Mouse (Mus musculus): ENCODE results near the gene Cybb. TPM values are rescaled to one million over a fixed set of nuclear protein-coding genes. Genes with fewer than 3 reads are reported as not detected.
"Not testable (repeated sequence)": the region's sequence is repeated elsewhere in the genome, so short reads cannot be mapped to it uniquely, and the experiment has no call there.

The Cybb gene
- polyA plus RNA-seq (2014; fragmentation: Nextera tagmentation; extraction: Ambion mirVana) = 0.63 and 0.96 TPM in 2 replicates

DNA sequence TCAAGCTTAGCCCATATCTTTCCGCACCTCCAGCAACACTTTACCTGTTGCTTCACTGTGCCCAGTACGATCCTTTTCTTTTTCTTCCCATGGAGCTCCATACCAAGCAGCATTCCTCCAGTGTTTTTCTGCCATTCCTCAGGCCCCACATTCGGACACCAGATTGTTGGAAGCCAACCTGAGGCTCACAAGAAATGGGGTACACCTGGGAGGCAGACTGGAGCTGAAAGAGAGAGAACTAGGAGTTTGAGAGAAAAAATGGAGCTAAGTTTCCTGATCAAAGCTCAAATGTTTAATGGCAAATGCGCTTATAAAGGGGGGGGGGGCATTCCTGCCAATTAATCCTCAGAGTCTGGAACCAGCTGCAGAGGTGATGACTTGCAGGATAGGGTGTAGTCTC lies at the start of gene Cybb:
Cybb (minus strand) TSS at position 101 of the 400 bp plus-strand sequence.
- H3K9ac ChIP-seq (ENCODE audit: low read length) = no peak within 1 kb of the TSS
- DNase-seq (ENCODE audit: low spot score) = no peak
- no peak within 1 kb of the TSS for H3K4me3 ChIP-seq (ENCODE audit: low read depth, low read length)
- no peak for ATAC-seq (replicated peaks; ENCODE audit: low FRiP score)
- no peaks in the 10 kb centered on the region for H3K4me1 ChIP-seq (replicated peaks; ENCODE audit: control insufficient read depth, insufficient read depth, low read length)
- H3K9me3 ChIP-seq (ENCODE audit: control insufficient read depth, low read length) = no peaks in the 10 kb centered on the region
- H3K4me2 ChIP-seq (ENCODE audit: low read depth, low read length, severe bottlenecking) = no peak within 1 kb of the TSS
- WGBS = 87% methylated on average over 4 of the region's 4 CpGs
- H3K36me3 ChIP-seq (ENCODE audit: control insufficient read depth, insufficient read depth, low read length) = no peaks in the 10 kb centered on the region
- H3K27me3 ChIP-seq (ENCODE audit: control insufficient read depth, insufficient read depth, low read length) = no peaks in the 10 kb centered on the region
- no peak within 1 kb of the TSS for H3K27ac ChIP-seq (ENCODE audit: low read depth, low read length)

DNA sequence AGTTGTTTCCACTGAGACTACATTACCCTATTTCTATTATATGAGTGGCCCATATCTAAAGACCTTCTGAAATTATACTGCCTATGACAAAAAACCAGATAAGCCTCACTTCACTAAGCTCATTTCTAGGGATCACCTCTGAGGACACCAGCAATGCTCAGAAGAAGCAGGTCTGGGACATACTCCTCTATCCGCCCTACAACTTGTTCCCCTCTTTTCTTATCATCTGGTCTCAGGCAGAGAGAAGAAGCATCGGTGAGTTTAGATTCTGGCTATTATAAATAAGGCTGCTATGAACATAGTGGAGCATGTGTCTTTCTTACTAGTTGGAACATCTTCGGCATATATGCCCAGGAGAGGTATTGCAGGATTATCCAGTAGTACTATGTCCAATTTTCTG lies 49.3 kb upstream of the Cybb start:
- Histone ChIP-seq H3K4me1 (replicated peaks; ENCODE audit: control insufficient read depth, insufficient read depth, low read length) (no peaks in the 10 kb centered on the region), H3K4me3 (ENCODE audit: low read depth, low read length) (no peak overlapping the region), H3K9me3 (ENCODE audit: control insufficient read depth, low read length) (no peaks in the 10 kb centered on the region), H3K27ac (ENCODE audit: low read depth, low read length) (no peak overlapping the region), H3K4me2 (ENCODE audit: low read depth, low read length, severe bottlenecking) (no peak overlapping the region), H3K27me3 (ENCODE audit: control insufficient read depth, insufficient read depth, low read length) (no peaks in the 10 kb centered on the region), H3K36me3 (ENCODE audit: control insufficient read depth, insufficient read depth, low read length) (no peaks in the 10 kb centered on the region), H3K9ac (ENCODE audit: low read length) (no peak overlapping the region)
- 93% methylated on average over 3 of the region's 3 CpGs for WGBS
- no peak for DNase-seq (ENCODE audit: low spot score)
- no peak for ATAC-seq (replicated peaks; ENCODE audit: low FRiP score)

DNA sequence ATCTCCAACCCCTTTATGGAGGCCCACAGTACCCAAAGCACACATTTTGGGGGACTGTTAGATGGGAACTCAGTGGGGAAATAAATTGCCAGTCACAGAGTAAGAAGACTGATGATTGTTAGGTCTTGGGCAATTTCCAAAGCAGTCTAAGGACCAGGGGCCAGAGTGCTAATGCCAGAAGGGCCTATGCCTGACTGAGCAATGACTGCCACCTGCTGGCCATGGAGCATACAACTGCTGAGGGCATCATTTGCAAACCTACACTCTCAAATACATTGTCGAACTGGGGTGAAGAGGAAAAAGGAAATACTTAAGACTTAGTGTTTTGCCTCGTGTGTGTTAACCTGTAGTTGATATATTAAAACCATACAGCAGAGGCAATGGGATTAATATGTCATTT lies 32.4 kb upstream of the Cybb start:
- H3K4me1 ChIP-seq (replicated peaks; ENCODE audit: control insufficient read depth, insufficient read depth, low read length); H3K9ac ChIP-seq (ENCODE audit: low read length); H3K27me3 ChIP-seq (ENCODE audit: control insufficient read depth, insufficient read depth, low read length); H3K4me2 ChIP-seq (ENCODE audit: low read depth, low read length, severe bottlenecking); H3K9me3 ChIP-seq (ENCODE audit: control insufficient read depth, low read length); H3K27ac ChIP-seq (ENCODE audit: low read depth, low read length); H3K36me3 ChIP-seq (ENCODE audit: control insufficient read depth, insufficient read depth, low read length); H3K4me3 ChIP-seq (ENCODE audit: low read depth, low read length): not testable (repeated sequence)
- ATAC-seq (replicated peaks; ENCODE audit: low FRiP score) (peak; percentile 67; the same call in 1 of the 2 replicates), DNase-seq (ENCODE audit: low spot score) (peak; percentile 73)
- 45% methylated on average over 2 of the region's 2 CpGs for WGBS

DNA sequence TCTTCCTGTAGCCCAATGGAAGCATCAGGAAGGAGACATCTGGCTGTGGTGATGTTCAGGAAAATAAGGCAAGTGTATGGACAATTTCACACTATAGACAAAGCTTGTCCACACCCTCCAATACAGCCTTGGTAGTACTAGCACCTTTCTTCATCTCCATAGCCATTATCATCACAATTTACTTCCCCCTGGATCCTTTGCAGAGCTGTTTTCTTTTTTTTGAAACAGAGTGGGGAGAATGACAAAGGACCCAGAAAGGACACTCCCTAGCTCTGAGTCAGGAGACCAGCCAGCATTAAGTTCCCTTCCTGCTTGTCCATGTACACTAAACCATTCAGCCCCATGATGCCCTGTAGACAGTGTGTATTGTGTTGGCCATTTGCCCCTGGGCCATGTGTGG lies 30.0 kb upstream of the Cybb start:
- not testable (repeated sequence) for ATAC-seq (replicated peaks; ENCODE audit: low FRiP score); H3K4me2 ChIP-seq (ENCODE audit: low read depth, low read length, severe bottlenecking); H3K9ac ChIP-seq (ENCODE audit: low read length); H3K36me3 ChIP-seq (ENCODE audit: control insufficient read depth, insufficient read depth, low read length); H3K4me3 ChIP-seq (ENCODE audit: low read depth, low read length); DNase-seq (ENCODE audit: low spot score); H3K9me3 ChIP-seq (ENCODE audit: control insufficient read depth, low read length); H3K4me1 ChIP-seq (replicated peaks; ENCODE audit: control insufficient read depth, insufficient read depth, low read length); H3K27ac ChIP-seq (ENCODE audit: low read depth, low read length); H3K27me3 ChIP-seq (ENCODE audit: control insufficient read depth, insufficient read depth, low read length)

DNA sequence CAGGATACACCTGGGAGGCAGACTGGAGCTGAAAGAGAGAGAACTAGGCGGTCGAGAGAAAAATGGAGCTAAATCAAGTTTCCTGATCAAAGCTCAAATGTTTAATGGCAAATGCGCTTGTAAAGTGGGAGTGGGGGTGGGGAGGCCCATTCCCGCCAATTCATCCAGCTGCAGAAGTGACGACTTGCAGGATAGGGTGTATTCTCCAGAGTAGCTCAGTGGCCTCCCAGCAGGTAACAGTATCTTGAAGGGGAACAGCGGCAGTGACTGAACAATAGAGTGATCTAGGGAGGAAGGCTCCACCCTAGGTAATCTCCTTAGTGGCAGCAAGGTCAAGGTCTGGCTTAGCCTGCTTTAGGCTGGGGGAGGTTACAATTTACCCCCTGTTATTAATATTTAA lies 12.5 kb downstream of the Cybb start:
- not testable (repeated sequence) for DNase-seq (ENCODE audit: low spot score); H3K9ac ChIP-seq (ENCODE audit: low read length); ATAC-seq (replicated peaks; ENCODE audit: low FRiP score); H3K36me3 ChIP-seq (ENCODE audit: control insufficient read depth, insufficient read depth, low read length); H3K4me1 ChIP-seq (replicated peaks; ENCODE audit: control insufficient read depth, insufficient read depth, low read length); H3K27me3 ChIP-seq (ENCODE audit: control insufficient read depth, insufficient read depth, low read length); H3K9me3 ChIP-seq (ENCODE audit: control insufficient read depth, low read length); H3K4me2 ChIP-seq (ENCODE audit: low read depth, low read length, severe bottlenecking); H3K27ac ChIP-seq (ENCODE audit: low read depth, low read length); H3K4me3 ChIP-seq (ENCODE audit: low read depth, low read length)
- WGBS = 80% methylated on average over 6 of the region's 6 CpGs

DNA sequence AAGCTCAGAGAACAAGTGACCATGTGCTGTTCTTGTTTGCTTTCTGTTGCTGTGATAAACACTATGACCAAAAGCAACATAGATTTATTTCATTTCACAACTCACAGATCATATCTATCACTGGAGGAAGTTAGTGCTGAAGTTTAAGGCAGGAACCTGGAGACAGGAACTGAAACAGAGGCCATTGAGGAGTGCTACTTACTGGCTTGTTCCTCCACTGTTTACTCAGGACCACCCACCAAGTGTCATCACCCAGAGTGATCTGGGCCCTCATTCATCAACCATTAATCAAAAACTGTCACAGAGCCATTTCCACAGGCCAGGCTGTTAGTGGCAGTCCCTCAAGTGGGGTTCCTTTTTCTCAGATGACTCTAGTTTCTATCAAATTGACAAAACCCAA lies 13.1 kb downstream of the Cybb start:
- Histone ChIP-seq H3K27ac (ENCODE audit: low read depth, low read length) (no peak overlapping the region), H3K4me1 (replicated peaks; ENCODE audit: control insufficient read depth, insufficient read depth, low read length) (no peaks in the 10 kb centered on the region), H3K9ac (ENCODE audit: low read length) (no peak overlapping the region), H3K27me3 (ENCODE audit: control insufficient read depth, insufficient read depth, low read length) (no peaks in the 10 kb centered on the region), H3K36me3 (ENCODE audit: control insufficient read depth, insufficient read depth, low read length) (no peaks in the 10 kb centered on the region), H3K4me3 (ENCODE audit: low read depth, low read length) (no peak overlapping the region), H3K9me3 (ENCODE audit: control insufficient read depth, low read length) (no peaks in the 10 kb centered on the region), H3K4me2 (ENCODE audit: low read depth, low read length, severe bottlenecking) (no peak overlapping the region)
- DNase-seq (ENCODE audit: low spot score) (no peak), ATAC-seq (replicated peaks; ENCODE audit: low FRiP score) (no peak)

DNA sequence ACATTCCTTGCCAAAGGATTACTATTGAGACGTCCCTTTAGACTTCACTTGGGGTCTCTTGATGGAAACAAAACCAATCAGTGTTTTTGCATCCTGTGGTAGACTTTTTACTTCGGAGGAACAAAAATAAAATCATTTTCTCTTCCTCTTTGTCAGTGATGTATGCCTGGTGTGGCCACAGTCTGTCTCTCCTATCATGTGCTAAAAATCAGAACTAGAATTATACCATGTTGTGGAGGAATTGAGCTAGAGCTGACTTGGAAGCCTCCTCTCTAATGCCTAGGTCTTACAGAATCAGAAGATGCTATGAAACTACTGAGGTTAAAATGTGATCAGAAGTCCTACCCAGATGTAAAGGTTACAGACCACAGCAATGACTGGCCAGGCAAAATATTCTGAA lies 13.8 kb downstream of the Cybb start:
- Histone ChIP-seq H3K4me3 (ENCODE audit: low read depth, low read length) (no peak overlapping the region), H3K27me3 (ENCODE audit: control insufficient read depth, insufficient read depth, low read length) (no peaks in the 10 kb centered on the region), H3K9me3 (ENCODE audit: control insufficient read depth, low read length) (no peaks in the 10 kb centered on the region), H3K4me1 (replicated peaks; ENCODE audit: control insufficient read depth, insufficient read depth, low read length) (no peaks in the 10 kb centered on the region), H3K4me2 (ENCODE audit: low read depth, low read length, severe bottlenecking) (no peak overlapping the region), H3K27ac (ENCODE audit: low read depth, low read length) (no peak overlapping the region), H3K36me3 (ENCODE audit: control insufficient read depth, insufficient read depth, low read length) (no peaks in the 10 kb centered on the region), H3K9ac (ENCODE audit: low read length) (no peak overlapping the region)
- no peak for DNase-seq (ENCODE audit: low spot score)
- WGBS = 84% methylated on average over 2 of the region's 2 CpGs
- ATAC-seq (replicated peaks; ENCODE audit: low FRiP score) = no peak

DNA sequence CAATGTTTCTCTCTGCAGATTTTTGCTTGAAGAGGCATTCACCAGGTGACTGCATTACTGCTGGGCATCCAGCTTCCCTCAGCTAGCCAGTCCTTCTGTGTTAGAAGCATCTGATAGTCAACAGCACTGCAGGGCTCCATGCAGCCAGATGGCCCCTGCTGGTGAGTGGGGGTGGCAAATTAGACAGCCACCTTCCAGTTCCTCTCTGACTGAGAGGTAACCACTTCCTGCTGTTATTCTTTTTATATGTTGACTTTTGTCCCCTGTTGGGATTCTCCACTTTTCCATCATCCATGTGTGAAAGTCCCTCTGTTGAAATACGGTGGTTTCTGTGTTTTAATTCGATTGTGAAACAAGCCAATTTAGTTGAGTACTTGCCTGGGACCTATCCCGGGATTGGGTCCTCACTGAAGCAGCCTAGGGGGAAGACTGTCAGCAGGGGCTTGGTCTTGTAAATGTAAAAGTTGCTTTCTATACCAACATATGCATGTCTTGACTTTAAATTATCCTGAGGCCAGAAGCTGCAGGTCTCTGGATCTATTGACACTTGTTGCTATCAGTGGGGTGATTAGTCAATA lies 16.7 kb downstream of the Cybb start:
- Histone ChIP-seq H3K4me1 (replicated peaks; ENCODE audit: control insufficient read depth, insufficient read depth, low read length) (no peaks in the 10 kb centered on the region), H3K27me3 (ENCODE audit: control insufficient read depth, insufficient read depth, low read length) (no peaks in the 10 kb centered on the region), H3K9ac (ENCODE audit: low read length) (no peak overlapping the region), H3K36me3 (ENCODE audit: control insufficient read depth, insufficient read depth, low read length) (no peaks in the 10 kb centered on the region), H3K4me2 (ENCODE audit: low read depth, low read length, severe bottlenecking) (no peak overlapping the region), H3K27ac (ENCODE audit: low read depth, low read length) (no peak overlapping the region), H3K9me3 (ENCODE audit: control insufficient read depth, low read length) (no peaks in the 10 kb centered on the region), H3K4me3 (ENCODE audit: low read depth, low read length) (no peak overlapping the region)
- WGBS = 50% methylated on average over 3 of the region's 3 CpGs
- no peak for ATAC-seq (replicated peaks; ENCODE audit: low FRiP score)
- no peak for DNase-seq (ENCODE audit: low spot score)

DNA sequence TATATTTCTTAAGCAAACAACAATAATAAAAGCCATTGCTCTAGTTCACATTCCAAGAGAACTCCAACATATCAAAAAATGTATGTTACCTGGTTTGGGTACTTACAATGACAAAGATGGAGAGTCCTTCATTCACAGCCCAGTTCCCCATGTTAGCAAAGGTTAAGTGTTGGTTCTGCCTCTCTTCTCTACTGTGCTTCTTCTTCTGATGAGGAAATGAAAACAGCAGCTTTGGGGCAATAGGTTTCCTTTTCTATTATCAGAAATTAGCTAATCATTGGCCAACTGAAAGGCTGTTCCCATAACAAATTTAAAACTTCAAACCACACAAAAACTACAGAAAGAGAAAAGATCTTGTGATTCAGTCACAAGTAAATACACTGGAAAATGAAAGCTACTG lies 18.5 kb downstream of the Cybb start:
- Histone ChIP-seq H3K36me3 (ENCODE audit: control insufficient read depth, insufficient read depth, low read length) (no peaks in the 10 kb centered on the region), H3K4me1 (replicated peaks; ENCODE audit: control insufficient read depth, insufficient read depth, low read length) (no peaks in the 10 kb centered on the region), H3K27me3 (ENCODE audit: control insufficient read depth, insufficient read depth, low read length) (no peaks in the 10 kb centered on the region), H3K27ac (ENCODE audit: low read depth, low read length) (no peak overlapping the region), H3K4me2 (ENCODE audit: low read depth, low read length, severe bottlenecking) (no peak overlapping the region), H3K9ac (ENCODE audit: low read length) (no peak overlapping the region), H3K9me3 (ENCODE audit: control insufficient read depth, low read length) (no peaks in the 10 kb centered on the region), H3K4me3 (ENCODE audit: low read depth, low read length) (no peak overlapping the region)
- ATAC-seq (replicated peaks; ENCODE audit: low FRiP score) = no peak
- DNase-seq (ENCODE audit: low spot score) = no peak
